Mouse (Mus musculus): ENCODE measurements around the gene Specc1l.

GRCm38 (mm10) chr10:75245806-75246205 lies 33.9 kb downstream of the Specc1l start:
- TF ChIP-seq CTCF (IDR thresholded peaks at IDR 0.05; ENCODE audit: borderline replicate concordance, control insufficient read depth, extremely low read depth, insufficient read depth, low read length, poor library complexity): no peak
- TF ChIP-seq POLR2A (IDR thresholded peaks at IDR 0.05; ENCODE audit: control insufficient read depth, extremely low read depth, insufficient read depth, low read length, poor library complexity): no peak
